Mouse (Mus musculus): ENCODE measurements at regions not wholly inside any gene's neighbourhood (a gene's known extent, or its start where the extent isn't known, plus 50 kb on each side); places are given as distances from the start of the nearest gene placed in this dataset.

DNA sequence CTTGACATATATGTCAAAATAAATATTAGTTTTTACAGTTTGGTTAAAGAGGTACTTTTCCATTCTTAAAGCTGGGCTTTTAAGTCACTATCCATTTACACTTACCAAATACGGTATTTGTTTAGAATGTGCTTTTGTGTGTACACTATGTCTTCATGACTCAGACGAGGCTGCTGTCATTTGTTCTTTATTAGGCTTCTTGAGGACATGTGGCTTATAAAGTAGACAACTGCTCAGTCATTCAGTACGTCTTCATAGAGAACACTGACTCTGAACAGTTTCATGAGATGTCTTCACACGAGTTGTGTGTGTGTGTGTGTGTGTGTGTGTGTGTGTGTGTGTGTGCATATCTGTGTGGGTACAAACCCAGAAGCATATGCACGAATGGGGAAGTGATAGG is 216.1 kb downstream of the Fbxo8 start:
- TF ChIP-seq CTCF (IDR thresholded peaks at IDR 0.05; ENCODE audit: control insufficient read depth, insufficient read depth, insufficient read length) (no peak), USF1 (IDR thresholded peaks at IDR 0.05; ENCODE audit: low read depth) (no peak), MAX (IDR thresholded peaks at IDR 0.05) (no peak), CEBPB (IDR thresholded peaks at IDR 0.05; ENCODE audit: low read depth) (no peak), FOSL1 (IDR thresholded peaks at IDR 0.05; ENCODE audit: insufficient read depth, low read length, poor library complexity, severe bottlenecking) (no peak)
